Mouse (Mus musculus) heart, postnatal 4 days (tissue): Measurements from ENCODE around the gene Pck1. TPM values are rescaled to one million over a fixed set of nuclear protein-coding genes. Genes with fewer than 3 reads are reported as not detected.

Experiments used
- DNase-seq: peaks from one replicate; pipeline ENCODE4 v3.0.0; 2021
- total RNA-seq, 2 experiments: library from RNA; stranded (reverse); gene quantifications; 2 replicates each; pipeline ENCODE4 v1.2.3; 2021

Pck1 gene
- total RNA-seq, 2 experiments from 2014 or later = 4.6 to 5.4 TPM

DNA sequence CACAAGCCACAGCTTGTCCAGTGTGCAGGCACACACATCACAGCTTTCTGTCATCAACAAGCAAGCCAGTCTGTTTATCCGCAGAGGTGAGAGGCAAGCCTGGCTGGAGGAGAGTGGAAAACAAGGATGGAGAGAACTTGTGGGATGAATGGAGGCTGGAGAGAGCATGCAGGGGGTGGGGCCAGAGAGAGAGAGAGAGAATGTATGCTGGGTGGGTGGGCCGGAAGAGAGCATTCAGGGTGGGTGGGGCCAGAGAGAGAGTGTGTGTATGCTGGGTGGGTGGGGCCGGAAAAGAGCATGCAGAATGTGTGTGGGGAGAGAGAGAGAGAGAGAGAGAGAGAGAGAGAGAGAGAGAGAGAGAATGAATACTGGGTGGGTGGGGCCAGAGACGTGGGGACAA lies 51.8 kb downstream of the Pck1 start:
- DNase-seq = no peak

DNA sequence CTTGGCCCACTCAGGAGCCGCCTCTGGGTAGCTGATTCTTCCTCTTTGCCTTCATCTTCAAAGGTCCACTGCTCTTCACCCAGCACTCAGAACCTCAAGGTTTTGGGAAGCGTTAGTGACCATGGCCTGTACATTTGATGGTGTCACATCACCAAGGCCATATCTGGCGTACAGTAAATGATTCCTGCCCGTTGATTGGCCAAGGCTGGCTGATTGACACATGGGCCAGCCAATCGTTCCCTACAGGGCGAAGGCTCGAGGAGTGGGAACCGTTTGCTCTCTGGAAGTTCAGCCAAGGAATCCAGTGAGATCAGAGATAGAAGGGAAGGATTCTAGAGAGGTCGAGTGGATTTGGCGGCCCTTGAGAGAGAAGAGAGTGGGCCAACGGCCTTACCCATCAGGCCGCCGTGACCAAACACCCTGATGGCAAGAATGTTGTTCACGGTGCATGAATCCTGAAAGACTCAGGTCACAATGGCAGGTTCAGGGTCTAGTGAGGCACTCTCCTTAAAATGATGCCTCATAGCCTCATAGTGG lies 52.8 kb downstream of the Pck1 start:
- DNase-seq = no peak

DNA sequence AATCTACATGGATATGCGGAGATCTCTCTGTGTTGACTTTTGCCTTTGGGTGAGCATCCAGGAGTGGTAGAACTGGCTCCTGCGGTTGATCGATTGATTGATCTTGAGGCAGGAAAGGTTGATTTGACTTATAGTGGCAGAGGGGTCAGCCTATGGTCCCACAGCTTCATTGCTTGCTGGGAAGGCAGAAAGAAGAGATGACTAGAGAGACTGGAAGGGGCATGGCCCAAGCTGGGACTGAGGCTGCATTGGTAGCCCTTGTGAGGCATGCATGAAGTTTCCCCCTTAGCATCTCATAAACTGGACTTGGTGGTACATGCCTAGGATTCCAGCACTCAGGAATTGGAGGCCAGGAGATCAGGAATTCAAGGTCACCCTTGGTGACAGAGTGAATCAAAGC lies 54.2 kb downstream of the Pck1 start:
- no peak for DNase-seq

Other genes with a start within 250 kb of the Pck1 start
- gene Bmp7, start 212.7 kb upstream of the Pck1 start, total RNA-seq = 10 to 100 TPM; 16.1 to 20.1 TPM
- gene Spo11, start 175.3 kb upstream of the Pck1 start, total RNA-seq = not detected
- gene Rae1, start 152.9 kb upstream of the Pck1 start, total RNA-seq = 10 to 100 TPM; 55.9 to 60.3 TPM
- gene Rbm38, start 132.6 kb upstream of the Pck1 start, total RNA-seq = 100 to 1,000 TPM; 112 to 126 TPM
- gene Ctcfl, start 33.5 kb upstream of the Pck1 start, total RNA-seq = under 1 TPM; 0.14 TPM
- under 1 TPM in 1 of 2 experiments, not detected in 1; 0.14 TPM for gene Zbp1, start 65.9 kb downstream of the Pck1 start, total RNA-seq
- 10 to 100 TPM; 53.5 to 57.3 TPM for gene Pmepa1, start 123.5 kb downstream of the Pck1 start, total RNA-seq